Mouse (Mus musculus): Measurements from ENCODE around the gene 1700017B05Rik.
"Not testable (repeated sequence)": the region's sequence is repeated elsewhere in the genome, so short reads cannot be mapped to it uniquely, and the experiment has no call there.

Gene 1700017B05Rik

DNA sequence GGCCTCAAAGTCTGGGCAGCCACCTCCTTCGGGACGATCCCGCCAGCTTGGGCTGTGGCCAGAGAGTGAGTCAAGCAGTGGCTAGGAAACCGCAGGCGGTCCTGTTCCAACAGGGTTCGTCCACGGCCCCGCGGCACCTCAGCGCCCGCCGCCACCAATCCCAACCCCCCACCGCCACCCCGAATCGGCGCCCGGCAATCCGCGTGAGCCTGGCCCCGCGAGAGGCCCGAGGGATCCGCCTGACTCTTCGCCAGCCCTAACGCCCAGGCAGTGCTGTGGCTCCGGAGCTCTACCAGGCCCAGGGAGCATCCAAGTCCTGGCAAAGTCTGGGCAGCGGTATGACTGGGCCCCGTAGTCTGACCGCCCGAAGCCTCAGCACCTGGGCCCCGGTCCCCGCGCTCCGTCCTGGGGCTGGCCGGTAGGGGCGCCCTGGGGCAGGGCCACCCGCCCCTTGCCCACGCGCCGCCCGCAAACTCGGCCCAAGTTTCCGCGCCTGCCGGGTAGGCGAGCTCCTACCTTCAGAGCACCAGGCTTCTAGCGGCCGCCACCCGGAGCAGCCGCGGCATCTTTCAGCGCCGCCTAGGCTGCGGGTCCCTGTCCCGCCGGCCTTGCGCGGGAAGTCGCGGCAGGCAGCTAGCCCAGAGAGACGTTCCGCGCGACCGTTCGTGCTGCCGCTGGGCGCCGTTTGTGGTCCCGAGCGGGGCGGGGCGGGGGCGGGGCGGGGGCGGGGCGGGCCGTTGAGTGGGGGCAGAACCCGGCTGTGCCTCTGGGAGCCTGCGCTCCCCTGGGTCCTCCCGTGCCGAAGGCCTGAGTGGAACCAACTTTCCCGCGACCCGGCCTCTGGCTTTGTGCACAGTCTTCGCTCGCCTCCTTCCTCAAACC is at the start of gene 1700017B05Rik:
Gene 1700017B05Rik, minus strand, starts transcription at position 700 of the 882 bp plus-strand sequence.
- DNase-seq (ENCODE audit: low spot score), result peak; percentile 80

DNA sequence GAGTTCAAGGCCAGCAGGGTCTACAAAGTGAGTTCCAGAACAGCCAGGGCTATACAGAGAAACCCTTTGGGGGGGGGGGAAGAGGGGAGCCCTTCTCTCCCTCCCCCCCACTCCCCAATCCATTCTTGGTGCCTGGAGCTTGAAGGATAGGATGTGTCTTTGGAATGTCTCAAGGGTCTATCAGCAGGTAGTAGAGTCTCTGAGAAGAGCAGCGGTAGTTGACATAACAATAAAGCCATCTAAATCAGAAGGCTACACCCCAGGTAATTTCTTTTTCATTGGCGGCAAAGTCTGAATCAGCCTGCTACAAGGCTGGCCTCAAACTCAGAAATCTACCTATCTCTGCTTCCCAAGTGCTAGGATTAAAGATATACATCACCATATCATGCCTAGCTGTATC is 48.5 kb upstream of the 1700017B05Rik start:
- no peak for DNase-seq (ENCODE audit: low spot score)

DNA sequence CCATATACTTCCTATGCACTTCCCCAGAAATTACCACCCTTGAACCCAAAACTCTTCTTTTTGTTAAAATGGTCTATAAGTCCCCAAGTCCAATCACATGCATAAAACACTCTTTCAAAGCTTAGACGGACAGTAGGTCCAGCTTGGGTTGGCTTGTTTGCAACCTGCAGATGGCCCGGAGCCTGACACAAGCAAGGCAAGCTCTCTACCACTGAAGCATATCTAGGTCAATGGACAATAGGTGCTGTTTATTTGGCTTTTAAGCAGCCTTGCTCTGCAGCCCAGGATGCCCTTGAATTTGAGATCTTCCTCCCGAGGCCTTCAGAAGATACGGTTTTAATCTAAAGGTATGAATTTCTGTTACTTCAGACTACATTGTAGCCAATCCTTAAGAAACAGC is 46.9 kb upstream of the 1700017B05Rik start:
- DNase-seq (ENCODE audit: low spot score), result no peak

DNA sequence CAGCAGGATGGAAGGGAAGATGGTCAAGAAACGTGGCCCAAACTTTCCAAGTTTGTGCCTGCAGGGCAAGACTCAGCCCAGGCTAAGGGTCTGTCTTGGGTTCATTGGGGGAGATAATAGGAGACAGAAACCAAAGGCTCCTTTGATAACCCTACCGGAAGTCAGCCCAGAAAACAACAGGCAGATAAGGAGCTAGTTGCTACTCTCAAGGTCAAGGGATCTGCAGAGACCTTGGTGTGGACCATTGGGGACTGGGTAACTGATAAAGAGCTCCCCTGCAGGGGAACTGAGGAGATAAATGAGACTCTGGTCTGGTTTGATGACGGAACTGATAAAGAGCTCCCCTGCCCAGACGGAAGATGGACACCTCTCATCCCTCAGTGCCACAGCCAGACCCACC is 45.0 kb upstream of the 1700017B05Rik start:
- DNase-seq (ENCODE audit: low spot score), result no peak

DNA sequence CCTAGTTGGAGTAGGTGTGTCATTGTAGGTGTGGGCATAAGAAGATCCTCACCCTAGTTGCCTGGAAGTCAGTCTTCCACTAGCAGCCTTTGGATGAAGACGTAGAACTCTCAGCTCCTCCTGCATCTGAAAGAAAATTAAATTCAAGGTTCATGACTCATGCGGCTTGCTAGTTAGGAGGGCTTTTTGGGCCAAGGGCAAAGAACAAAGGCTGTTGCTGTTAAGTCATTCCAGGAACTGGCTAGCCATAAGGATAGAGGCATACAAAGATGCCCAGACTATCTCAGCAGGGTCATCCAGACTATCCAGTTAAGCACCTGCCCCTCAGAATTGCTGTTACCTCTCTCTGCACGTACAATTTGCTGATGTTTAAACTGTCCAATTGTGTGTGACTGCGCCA is 42.3 kb upstream of the 1700017B05Rik start:
- not testable (repeated sequence) for DNase-seq (ENCODE audit: low spot score)

DNA sequence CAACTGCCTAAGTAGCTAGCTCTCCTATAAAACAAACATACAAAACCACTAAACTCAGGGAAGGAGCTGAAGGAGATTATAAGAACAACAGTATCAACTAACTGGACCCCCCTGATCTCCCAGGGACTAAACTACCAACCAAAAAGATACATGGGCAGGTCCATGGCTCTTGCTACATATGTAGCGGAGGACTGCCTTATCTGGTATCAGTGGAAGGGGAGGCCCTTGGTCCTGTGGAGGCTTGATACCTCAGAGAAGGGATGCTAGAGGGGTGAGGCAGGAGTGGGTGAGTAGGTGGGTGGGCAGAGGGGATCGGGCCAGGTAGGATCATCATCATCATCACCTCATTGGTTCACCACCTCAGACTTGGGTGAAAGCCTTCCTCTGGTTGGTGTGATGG is 41.8 kb upstream of the 1700017B05Rik start:
- DNase-seq (ENCODE audit: low spot score), result no peak

DNA sequence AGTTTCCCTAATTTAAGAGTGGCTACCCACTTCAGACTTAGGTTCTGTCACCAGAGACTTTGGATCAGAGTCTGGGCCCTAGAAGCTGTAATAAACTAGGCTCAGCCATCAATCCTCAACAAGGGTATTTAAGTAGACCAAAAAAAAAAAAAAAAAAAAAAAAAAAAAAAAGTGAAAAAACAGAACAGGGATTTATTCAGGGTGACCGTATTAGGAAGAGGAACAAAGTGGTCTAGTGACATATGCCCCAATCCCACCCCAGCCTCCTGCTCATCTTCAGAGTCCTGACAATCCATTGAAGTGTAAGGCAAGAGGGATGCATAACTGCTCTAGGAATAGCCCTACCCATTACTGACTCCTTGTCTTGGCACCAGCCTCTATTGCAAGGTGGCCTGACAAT is 40.9 kb upstream of the 1700017B05Rik start:
- no peak for DNase-seq (ENCODE audit: low spot score)

DNA sequence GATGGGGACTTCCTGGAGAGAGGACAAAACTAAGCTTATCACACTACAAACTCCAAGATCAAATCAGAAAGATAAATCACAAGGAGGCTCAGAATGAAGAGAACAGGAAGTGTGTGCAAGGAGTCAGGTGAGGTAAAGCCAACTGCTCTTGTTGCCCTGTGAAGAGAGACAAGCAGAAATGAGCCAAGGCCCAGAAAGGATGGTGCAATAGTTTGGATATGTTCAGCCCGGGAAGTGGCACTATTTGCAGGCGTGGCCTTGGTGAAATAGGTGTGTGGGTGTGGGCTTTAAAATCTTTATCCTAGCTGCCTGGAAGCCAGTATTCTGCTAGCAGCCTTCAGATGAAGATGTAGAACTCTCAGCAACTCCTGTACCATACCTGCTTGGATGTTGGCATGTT is 38.4 kb upstream of the 1700017B05Rik start:
- DNase-seq (ENCODE audit: low spot score), result no peak

DNA sequence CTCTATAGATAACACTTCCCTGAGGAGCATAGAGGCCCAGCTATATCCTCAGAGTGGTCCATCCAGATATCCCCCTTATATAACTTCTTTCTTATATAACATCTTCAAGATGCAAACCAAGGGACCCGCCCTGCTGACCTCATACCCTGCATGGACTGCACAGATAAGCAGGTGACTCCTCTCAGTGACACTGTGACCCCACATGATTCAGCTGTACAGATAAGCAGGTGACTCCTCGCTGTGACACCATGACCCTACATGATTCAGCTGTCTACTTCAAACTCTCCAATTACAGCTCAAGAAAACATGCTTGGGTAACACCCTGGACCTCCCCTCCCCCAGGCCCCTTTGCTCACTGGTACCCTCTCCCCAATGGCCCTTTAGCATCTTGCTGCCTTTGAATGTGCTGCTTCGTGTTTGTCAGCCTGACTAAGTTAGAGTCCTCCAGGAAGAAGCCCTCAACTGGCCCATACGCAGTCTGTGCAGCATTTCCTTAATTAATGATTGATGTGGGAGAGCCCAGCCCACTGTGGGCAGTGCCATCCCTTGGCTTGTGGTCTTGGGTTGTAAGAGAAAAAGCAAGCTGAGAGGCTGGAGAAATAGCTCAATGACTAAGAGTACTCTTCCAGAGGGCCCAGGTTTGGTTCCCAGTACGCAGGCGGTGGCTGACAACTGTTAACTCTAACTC is 37.5 kb upstream of the 1700017B05Rik start:
- DNase-seq (ENCODE audit: low spot score), result no peak

DNA sequence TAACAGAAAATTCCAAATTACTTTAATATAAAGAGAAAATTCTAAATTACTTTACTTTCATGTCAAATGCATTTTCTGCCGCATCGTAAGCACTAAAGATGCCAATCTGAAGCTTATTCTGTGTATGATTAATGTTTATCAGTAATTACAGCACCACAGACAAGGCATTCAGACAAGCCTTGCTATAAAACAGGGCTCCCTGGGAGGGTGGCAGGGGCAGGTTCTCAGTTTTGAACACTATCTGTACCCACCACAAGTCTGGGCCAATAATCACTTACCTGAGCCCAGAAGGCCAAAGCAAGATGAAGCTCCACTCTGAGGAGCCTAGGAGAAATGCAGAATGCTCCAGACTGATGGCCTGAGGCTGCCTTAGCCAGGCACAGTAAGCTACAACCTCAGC is 35.5 kb upstream of the 1700017B05Rik start:
- DNase-seq (ENCODE audit: low spot score), result no peak

DNA sequence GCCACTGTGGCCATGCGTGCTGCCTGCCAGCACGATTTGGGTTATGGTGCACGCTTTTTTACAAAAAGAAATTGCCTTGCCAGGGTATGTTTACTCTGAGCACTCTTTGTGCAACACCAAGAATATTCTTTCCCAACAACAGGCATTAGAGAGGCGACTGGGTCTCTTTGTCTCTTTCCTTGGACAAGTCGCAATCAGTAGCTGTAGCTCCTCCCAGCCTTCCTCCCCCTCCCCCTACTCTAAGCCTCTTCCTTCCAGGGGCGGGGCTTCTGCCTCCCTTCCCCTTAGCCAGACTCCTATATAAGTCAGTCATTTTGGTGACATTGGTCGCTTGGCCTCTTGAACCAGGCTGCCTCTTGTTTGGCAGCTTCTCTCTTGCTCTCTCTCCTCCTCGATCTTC is 33.9 kb upstream of the 1700017B05Rik start:
- no peak for DNase-seq (ENCODE audit: low spot score)

DNA sequence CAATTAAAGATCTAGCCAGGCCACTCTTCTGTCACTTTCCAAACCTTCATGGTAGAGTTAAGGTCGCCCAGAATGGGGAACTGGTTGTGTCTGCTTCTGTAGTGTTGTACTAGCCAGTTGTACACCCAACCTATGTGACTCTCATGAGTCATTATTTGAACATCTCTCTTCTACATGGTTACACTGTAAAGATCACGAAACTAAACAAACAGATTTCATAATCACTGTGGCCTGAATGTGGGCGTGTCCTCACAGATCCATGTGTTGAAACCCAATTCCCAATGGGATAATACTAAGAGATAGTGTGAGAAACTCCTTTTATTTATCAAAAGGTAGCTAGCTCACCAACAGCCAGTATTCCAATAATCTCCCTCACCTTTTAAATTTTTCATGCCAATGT is 33.3 kb upstream of the 1700017B05Rik start:
- no peak for DNase-seq (ENCODE audit: low spot score)

DNA sequence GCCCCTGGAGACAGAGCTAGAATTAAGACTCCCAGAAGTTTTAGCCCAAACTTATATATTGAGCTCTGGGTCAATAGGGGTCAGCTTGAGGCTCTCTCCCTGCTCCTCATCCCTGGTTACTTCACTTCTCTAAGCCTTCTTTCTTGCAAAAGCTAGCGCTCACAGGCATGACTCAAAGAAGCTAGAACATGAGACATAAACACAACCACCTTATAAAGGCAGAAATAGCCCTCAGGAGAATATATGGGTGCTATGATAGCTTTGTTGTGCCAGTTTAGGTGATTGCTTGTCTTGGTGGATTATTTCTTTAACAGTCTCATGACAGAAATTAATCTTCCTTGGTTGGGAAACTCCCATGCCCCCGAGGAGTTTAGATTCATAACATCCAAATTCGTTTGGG is 32.5 kb upstream of the 1700017B05Rik start:
- no peak for DNase-seq (ENCODE audit: low spot score)

DNA sequence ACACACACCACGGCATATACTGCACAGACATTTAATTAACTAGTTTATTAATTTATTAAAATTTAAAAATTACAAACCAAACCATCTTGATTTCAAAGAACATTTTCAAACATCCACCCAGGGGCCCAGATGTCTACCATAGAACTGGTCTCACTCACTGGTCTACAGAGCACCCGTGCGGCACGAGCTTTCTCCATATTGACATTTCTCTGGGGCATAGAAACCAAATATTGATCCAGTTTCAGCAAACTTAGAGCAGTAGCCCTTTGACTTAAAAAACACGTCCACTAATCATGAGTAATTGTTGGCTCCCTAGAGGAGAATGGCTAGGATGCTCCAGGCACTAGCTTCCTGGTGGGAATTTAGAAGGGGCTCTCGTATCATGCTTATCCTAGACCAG is 24.8 kb upstream of the 1700017B05Rik start:
- DNase-seq (ENCODE audit: low spot score), result no peak

DNA sequence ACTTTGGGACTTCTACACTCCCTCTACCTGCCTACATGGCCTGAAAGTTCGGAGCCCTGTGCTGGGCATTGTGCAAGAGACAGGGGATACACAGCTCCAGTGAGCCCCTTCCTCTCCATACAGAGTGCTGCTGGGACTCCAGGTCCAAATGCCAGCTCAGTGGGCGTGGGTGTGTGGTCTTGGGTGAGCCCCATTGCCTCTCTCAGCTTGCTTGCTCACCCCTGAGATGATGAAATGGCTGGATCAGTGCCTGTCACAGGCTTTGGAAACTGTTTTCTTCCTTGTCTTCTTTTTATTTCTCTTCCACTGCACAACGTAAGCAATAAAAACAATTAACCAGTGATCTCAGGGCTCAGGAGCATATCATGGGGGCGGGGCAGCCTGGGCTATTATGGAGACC is 20.9 kb upstream of the 1700017B05Rik start:
- DNase-seq (ENCODE audit: low spot score), result no peak

DNA sequence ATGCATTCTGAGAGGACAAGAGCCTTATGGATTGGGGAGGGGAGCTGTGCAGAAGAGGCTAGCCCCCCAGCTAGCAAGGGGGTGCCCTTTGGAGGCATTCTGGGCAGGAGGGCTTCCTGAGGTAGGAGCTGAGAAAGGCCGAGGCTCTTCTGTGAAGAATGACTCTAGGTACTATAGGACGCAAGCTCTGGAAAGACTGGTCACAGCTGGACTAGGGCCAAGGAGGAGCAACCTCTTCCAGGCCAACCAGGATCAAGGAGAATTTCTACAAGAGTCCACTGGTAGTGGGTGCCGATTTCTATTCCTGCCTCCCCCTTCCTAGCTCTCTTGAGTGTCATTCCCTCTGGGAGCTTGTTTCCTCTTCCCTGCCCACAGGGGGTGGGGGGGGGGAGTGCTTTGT is 20.3 kb upstream of the 1700017B05Rik start:
- DNase-seq (ENCODE audit: low spot score), result no peak

DNA sequence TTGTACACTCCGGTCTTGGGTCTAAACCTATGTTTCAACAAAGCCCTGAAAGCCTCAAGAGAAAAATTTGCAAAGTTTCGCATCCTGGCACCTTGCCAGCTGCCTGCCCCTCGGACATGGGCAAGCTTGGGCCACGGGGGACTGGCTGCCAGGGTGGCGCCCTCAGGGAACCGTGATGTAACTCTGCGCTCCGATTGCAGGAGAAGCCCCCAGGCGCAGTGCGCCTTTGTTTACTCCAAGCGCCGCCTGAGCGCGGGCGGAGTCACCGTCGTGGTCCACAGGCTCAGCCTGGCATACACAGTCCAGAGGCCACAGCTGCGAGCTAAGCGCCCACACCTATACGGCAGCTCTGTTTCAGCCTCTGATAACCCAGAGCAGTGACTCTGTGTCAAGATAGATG is 19.1 kb upstream of the 1700017B05Rik start:
- peak; percentile 55 for DNase-seq (ENCODE audit: low spot score)

DNA sequence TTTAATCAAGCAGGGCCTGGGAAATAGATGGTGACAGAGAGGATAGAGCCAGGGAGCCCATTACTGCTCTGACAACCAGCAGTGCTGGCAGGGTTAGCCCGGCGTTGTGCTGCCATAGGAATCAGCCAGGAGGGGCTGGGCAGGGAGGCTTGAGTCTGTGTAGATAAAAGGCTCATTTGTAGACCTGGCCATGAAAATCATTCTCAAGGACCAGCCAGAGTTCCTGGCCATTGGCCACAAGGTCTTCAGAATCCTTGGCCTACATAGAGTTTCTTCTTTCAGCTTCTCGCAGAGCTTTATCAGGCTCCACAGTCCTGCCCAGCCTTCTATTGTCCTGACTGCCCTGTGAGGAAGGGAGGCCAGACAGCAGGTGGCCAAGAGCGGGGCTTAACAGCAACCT is 17.0 kb upstream of the 1700017B05Rik start:
- peak; percentile 69 for DNase-seq (ENCODE audit: low spot score)

DNA sequence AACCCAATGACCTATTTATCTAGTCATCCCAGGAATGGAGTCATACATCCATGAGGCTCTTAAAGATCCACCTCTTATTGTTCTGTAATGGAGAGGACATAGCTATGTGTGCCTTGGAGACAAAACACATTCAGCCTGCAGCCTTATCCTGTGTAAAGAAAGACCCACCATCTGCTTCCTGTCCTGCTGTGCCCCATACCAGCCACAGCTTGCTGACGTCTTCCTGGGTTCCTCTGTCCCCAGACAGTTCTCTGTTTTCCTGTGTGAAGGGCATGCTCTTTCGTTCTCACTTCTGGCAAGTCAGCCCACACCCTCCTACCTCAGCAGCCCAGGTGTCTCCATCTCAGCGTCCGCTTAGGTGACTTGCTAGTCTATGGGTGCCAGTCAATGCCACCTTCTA is 15.9 kb upstream of the 1700017B05Rik start:
- no peak for DNase-seq (ENCODE audit: low spot score)

DNA sequence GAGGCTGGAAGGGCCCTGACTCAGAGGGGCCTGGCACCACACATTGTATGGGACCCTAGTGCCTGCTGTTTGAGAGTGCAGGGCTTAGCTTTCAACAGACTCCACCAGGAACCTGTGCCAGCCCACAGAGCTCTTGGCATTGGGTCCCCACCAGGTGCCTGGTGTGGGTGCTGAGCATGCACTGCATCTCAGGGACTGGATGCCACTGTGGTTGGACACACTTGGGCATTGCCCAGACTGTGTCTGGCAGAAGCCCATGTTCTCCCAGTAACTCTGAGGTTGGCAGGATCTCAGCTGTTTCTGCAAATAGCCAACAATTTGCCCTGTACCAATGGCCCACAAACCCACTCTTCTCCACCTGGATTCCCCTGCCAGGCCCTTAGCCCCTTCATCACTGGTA is 13.9 kb upstream of the 1700017B05Rik start:
- DNase-seq (ENCODE audit: low spot score), result no peak

DNA sequence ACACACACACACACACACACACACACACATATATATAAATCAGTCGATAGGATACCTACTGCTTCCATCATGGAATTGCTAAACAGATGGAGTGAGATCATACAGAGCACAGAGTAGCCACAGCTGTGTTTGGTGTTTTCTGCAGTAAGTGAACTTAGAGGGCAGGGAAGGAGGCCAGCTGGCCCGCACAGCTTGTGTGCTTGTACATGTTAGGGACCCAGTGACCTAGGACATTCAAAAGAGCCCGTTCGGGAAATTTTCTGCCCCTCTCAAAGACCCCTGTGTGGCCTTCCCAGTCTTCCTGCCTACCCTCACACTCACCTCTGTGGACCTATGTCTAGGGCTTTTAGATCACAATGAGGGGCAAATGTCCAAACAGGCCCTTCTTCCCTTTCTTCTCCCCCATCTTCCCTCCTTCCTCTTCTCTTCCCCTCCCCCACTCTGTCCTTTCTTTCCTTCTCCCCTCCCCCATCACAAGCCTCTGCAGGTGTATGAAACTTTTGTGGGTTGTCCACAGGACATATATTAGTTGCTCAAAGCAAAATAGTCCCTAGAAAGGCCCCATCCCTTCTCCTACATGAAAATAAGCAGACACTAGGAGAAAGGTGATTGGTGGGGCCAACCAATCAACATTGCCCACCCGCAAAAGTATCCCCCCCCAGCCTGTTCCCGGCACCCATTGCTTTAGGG is 11.5 kb upstream of the 1700017B05Rik start:
- no peak for DNase-seq (ENCODE audit: low spot score)

DNA sequence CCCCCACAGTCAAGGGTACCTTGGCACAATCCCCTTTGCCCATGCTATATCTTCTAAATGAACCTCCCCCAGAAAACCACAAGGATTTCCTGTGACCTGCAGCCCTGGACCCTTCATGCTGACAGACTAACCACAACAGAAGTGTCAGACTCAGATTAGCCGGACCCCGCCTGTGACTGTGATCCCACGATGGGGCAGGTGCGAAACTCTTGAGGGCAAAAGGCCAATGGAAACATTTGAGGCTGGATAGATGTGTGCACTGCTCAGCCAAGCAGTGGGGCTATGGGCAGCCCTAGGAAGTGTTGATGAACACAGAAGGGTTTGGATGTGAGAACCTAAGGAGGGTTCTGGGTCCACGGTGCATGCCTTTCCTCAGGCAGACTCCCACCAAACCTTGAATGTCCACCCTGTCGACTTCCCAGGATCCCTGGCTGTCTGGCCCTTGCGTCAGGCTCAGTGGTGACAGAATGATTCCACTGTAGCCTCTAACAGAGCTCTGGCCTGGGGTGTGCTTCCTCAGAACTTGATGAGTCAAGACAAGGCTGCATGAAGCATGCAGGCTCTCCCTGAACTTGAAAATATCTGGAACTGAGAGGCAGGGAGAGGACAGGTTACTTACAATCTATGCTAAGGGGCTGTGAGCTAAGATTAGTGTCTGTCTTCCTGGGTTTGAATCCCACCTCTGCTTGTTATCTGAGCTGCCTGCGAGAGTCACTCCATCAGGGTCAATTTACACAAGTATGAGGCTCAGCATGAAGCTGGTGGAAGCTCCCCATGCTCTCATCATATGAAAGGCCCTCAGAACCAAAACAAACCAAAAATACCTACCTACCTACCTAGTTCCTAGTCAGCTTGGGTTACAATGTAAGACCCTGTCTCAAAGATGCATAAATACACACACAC is 10.7 kb upstream of the 1700017B05Rik start:
- DNase-seq (ENCODE audit: low spot score), result no peak
